Mouse (Mus musculus): ENCODE measurements at regions not wholly inside any gene's neighbourhood (a gene's known extent, or its start where the extent isn't known, plus 50 kb on each side); places are given as distances from the start of the nearest gene placed in this dataset.

DNA sequence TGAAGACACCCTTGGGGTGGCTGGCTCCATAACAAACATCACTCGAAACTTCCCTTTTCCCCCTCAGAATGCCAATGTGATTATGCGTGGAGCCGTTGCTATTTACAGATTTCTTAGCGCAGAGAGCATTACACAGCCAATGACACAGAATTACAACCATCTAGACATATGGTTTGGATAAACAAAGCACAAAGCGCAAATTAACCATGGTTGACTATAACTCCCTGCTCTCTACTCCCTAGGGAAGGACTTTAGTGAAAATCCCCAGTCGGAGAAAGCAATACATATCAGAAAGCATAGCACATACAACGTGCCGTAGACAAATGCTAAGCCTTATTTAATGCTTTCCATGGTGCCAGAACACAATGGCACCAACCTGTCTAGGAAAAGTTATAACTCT, 131.8 kb downstream of the Tshz3 start:
- no peak for DNase-seq (ENCODE audit: low read depth, low spot score)

DNA sequence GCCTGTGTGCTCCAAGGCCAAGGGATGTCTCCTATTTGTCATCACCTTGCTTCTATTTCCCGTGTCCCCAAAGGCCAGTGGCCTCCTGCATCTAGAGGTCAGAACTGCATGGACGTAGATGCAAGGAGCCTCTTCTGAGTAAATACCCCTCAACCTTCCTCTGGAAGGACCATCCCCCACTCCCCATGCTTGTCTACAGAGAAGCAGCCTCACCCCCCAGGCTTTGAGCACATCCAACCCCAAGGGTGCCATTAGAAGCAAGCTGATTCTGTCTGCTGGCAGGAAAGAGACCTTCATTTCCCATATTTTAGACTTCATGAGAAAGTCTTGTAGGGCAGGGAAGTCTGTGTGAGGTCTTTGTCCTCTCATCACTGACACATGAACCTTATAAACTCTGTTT, 132.2 kb downstream of the Tshz3 start:
- DNase-seq (ENCODE audit: low read depth, low spot score) = no peak

- DNase-seq (ENCODE audit: low read depth, low spot score) = no peak
Observed at GRCm38 (mm10) chr7:36848279-36848678, 150.4 kb downstream of the Tshz3 start.

DNA sequence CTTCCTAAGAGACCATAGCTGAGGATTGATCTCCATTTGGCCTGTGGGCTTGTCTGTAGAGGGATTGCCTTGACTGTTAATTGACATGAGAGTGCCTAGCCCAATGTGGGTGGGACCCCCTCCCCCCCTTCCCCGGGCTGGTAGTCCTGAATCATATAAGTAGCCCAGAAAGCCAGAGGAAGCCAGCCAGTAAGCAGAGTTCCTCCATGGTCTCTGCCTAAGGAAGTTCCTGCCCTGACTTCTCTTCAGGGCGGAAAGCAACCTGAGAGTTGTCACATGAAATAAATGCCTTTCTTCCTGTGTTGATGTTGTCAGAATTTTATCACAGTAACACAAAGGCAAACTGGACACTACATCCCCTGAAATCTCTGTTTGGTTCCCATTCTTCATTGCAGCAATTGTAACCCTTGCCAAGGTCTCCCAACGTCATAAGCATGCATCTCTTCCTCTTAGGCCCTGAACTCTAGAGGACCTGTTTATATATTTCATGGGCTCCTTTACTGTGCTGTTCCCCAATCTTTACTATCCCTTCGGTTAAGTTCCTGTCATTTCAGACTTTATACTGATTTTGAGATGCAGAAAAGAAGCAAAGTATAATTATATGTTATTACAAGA, 153.5 kb downstream of the Tshz3 start:
- DNase-seq (ENCODE audit: low read depth, low spot score) = no peak

DNA sequence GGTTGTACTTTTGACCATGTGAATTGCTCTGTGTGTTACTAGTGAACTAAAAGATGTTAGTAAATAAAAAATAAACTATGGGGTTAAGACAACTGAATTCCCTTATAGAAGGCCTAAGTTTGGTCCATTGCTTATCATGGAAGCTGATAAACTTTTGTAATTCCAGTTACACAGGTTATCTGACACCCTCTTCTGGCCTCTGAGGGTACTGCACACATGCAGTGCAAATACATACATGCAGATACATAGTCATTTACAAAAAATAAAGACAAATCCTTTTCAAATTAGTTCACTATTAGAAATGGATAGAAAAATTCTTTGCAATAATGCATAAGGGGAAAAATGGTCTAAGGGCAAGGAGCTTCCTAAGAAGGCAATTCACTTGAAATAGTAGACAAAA, 156.4 kb downstream of the Tshz3 start:
- no peak for DNase-seq (ENCODE audit: low read depth, low spot score)

DNA sequence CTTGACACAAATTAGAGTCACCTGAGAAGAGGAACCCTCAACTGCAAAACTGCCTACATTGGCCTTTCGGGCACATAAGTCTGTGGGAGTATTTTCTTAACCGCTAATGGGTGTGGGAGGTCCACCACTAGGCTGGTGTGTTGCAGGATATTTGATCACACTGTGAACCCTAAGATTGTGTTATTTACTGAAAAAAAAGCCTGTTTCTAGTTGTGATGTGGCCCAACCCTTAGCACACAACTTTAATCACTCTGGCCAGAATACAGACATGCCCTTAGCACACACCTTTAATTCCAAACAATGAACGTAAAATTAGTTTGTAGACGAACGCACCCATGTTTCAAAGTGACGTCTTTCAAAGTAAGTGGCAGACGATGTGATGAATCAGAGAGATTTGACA, 161.5 kb downstream of the Tshz3 start:
- no peak for DNase-seq (ENCODE audit: low read depth, low spot score)

- DNase-seq (ENCODE audit: low read depth, low spot score) = no peak
Observed at GRCm38 (mm10) chr7:36862481-36862880, 164.6 kb downstream of the Tshz3 start.

DNA sequence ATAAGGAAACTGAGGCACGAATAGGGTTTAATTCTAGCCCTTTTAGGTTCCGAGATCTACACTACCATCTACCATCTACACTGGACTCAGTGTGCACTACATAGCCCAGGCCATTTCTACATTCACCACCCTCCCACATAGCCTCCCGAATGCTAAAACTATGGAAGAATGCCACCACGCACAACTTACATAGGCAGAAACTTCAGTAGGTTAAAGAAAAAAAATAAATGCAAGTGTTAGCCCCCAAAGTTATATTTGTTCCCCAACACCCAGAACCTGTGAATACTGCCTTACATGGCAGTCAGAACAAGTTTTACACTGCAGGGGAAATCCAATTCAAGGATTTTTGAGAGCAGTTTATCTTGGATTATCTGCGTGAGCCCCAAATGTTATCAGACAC, 165.8 kb downstream of the Tshz3 start:
- no peak for DNase-seq (ENCODE audit: low read depth, low spot score)

GRCm38 (mm10) chr7:36864675-36865074, 166.8 kb downstream of the Tshz3 start:
- DNase-seq (ENCODE audit: low read depth, low spot score) = no peak

DNA sequence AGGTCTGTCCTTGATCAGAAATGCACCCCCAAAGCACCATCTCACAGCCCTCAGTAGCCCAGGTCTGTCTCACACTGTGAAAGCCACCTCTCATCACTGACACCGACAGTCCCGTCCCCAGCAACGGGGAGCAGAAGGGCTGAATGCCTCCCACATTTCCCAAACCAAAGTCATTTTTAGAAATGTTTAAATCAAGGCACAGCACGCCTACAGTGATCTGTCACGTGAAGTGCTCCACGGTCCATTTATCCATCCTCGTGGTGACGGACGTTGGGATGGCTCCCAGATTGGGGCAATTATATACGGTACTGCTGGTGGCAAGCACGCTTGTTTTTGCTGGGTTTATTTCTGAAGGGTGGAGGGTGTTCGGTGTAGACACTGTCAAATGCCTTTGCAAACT, 168.7 kb downstream of the Tshz3 start:
- no peak for DNase-seq (ENCODE audit: low read depth, low spot score)

DNA sequence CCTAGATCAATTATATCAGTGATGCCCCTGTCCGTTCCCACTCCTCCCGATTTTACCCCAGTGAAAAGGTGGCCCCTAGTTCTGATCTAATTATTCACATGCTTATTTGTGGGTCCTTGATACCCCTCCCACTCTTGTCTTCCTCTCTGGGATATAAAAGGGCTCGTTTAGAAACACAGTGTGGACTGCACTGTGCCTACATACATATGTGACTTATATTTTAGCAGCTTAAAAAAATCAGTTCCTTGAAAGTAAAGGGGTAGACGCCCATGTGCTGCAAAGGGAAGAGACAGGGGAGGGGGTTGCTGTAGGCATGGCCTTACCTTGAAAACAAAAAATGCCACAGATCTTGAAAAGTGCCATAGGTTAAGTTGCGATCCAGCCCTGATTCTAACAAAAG, 176.1 kb downstream of the Tshz3 start:
- no peak for DNase-seq (ENCODE audit: low read depth, low spot score)

DNA sequence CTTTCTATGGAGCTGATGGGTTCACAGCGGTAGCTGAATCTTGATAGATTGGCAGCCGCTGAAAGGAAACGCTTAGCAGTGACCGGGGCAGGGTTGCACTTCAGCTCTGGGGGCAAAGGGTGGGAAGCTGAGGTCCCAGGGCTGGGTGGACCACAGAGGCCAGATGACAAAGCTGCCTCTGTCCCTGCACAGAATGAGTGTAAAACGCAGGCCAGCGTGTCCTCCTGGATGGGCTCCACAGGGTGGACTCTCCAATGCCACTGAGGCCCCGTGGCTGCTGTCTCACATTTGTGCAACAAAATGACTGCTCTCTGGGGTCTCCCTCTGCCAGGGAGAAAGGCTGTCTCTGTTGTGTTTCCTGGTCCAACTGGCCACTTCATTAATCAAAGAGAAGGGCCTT, 179.8 kb downstream of the Tshz3 start:
- no peak for DNase-seq (ENCODE audit: low read depth, low spot score)

DNA sequence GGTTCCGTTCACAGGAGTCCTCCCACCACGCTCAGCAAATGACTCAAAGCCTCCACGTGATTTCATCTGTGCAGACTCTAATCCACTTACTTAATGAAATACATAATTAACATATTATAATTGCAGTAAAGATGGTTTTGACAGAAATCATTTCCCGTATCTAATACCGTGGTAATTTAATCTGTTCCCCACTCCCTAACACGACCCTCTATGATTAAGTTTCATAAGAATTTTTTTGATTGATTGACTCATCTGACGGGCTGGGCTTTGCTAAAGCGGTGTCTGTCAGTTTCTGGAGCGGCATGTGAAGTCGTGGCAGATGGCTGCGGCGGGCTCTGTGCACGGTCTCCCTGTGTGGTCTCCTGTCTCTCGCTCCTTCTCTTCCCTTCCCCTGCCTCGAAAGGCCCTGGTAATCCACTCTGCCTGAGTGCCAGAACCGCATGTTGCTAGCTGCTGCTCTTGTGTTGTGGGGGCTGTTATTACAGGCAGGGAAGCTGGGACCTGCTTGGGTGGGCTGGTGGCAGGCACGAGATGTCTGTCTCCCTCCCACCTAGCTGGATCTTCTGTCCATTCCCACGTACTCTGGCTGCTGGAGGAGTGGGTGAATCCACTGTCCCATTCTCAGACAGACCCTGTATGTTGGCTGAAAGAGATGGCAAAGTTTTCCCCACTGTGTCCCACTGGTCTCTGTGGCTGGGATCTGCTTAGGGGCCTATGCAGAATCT, 195.0 kb downstream of the Tshz3 start:
- DNase-seq (ENCODE audit: low read depth, low spot score) = no peak

DNA sequence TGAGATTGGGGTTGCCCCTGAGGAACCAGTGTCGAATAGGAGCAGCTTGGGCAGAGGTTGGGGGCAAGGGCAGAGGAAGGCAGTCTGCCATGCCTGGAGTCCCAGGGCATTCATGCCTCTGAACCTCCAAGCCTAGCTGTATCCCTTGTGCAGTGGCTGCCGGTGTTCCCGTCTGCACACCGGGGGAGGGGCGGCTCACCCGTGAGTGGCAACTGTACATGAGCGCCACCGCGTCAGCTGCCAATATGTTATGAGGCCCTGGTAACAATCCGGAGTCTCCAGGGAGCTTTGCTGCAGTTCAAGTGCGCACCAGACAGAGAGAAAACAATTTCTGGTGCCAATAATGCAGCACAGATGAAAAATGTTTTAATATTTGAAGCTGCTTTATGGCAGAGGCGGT, 198.4 kb downstream of the Tshz3 start:
- DNase-seq (ENCODE audit: low read depth, low spot score) = no peak

DNA sequence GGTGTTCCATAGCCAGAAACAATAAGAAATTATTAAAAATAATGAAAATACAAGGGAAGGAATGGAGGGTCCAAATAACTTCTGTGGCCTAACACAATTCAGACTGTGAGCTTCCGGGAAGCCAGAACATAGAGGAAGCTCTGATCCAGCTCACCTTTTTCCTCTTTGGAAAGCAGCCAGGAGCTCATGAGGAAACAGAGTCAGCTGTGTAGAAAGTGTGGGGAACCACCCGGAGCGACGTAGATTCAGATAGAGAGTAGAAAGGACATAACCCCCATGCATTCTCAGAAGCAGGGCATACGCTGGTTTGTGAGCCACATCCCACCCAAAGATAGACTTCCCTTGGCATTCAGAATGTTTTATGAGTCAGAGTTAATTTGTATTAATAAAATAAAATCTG, 203.6 kb downstream of the Tshz3 start:
- no peak for DNase-seq (ENCODE audit: low read depth, low spot score)

DNA sequence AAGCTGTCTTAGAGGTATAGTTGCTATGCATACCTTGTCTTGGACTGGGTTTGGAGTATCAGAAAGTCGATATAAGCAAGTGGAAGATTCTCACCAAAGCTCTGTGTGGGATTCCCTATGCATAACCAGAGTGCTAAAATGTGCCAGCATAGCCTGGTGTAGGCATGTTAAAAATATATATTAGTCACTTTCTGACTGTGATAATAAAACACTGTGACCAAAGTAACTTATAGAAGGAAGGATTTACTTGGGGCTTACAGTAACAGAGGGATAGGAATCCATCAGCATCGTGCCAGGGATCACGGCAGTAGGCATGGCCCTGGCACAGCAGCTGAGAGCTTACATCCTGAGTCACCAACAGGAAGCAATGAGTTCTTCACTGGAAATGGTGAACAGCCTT, 215.4 kb downstream of the Tshz3 start:
- DNase-seq (ENCODE audit: low read depth, low spot score) = no peak

DNA sequence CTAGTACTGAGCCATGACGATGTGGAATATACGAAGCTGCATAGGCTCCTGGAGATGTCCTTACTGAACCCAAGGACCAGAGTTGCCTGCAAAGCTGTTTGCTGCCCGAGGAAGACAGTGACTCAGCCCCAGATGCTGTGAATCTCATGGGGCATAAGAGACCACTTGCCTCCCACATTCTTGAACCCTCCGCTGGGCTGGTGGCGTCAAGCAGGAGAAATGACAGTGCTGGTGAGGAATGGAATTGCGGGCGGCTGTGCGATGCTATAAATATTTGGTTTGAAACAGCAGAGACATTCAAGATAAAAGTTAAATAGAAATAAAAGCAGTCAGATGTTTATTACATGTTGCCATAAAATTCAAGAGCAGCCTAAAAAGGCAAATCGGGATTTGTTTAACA, 216.3 kb downstream of the Tshz3 start:
- no peak for DNase-seq (ENCODE audit: low read depth, low spot score)

DNA sequence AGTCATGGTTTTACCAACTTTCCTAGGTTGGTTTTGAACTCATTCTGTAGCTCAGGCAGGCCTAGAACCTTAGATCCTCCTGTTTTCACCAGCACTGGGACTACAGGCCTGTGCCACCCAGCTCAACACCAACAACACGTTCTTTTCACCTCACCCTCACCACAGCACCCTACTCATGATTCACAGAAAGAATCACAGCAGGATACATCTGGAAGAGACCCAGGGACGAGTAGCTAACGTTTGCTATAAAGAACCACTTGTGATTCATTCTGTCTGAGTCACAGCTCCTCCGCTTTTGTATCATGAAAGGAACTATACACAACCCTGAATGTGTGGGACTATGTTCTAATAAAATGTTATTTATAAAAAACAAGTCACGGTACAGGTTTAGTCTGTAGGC, 217.3 kb downstream of the Tshz3 start:
- no peak for DNase-seq (ENCODE audit: low read depth, low spot score)

DNA sequence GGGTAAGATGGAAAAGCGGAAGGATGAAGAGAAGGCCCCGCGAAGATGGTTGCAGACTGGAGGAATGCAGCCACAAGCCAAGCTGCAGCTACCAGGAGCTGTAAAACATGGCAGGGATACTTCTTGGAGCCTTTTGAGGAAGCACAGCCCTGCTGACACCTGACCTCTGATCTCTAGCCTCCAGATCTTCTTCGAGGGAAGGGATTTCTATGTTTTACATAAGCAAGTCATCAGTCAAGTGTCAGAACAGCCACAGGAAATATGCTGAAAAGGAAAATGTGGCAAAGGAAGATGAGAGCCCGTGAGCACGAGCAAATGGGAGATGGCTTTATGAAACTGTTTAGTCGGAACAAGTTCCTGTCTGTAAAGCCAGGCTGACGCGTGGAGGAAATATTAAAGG, 219.1 kb downstream of the Tshz3 start:
- DNase-seq (ENCODE audit: low read depth, low spot score) = no peak

GRCm38 (mm10) chr7:36919413-36919812, 221.5 kb downstream of the Tshz3 start:
- no peak for DNase-seq (ENCODE audit: low read depth, low spot score)

DNA sequence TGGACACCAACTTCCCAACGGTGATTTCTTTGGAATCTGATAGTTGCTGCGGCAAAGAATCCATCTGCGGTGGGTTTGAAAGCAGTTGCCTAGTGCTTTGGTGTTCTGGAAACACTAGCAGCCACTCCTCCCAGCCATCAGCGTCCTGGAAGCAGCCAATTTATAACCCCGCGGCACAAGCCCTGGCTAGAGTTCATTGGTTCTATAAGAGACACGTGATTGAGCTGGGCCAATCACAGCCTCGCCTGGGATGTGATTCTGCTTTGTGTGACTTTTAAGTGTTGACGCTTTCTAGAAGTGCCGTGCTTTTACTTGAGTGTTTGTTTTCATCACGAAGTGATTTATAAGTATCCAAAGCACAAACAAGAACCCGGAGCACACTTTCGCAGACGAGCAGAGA, 223.1 kb downstream of the Tshz3 start:
- DNase-seq (ENCODE audit: low read depth, low spot score) = no peak

GRCm38 (mm10) chr7:36933490-36933889, 235.6 kb downstream of the Tshz3 start:
- DNase-seq (ENCODE audit: low read depth, low spot score) = no peak

DNA sequence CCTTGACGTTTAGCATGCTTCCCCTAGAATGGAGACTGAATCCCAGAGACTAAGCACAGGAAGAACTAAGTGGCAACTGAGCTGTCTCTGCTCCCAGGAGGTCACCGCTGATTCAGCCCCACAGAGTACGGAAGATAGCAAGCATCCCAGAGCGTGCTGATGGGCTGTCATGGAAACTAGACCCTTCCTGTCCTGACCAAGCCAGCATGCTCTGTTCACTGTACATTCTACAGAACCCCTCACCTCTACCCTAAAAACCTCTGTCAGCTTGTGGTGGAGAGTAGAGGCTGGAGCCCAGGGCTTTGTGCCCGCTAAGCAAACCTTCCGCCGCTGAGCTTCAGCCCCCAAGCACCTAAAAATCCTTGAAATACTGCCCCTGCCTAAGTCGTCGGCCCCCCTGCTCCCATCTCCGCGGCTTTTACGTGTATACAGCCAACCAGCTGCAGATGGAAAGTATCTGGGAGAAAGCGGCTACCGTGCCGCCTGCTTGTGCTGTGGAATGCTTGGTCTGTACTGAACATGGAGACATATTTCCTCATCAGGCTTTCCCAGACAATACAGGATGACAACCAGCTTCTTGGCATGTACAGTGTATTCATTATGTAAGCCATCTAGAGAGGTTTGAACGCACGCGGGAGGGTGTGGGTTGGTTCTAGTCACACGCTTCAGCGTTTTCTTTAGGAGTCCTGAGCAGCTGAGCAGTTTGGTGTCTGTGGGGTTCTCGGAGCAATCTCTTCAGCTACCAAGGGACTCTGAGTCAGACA, 237.1 kb downstream of the Tshz3 start:
- DNase-seq (ENCODE audit: low read depth, low spot score) = no peak
